Mouse (Mus musculus) large intestine, adult 2 months (tissue): ENCODE results near the gene 1110012L19Rik. TPM values are rescaled to one million over a fixed set of nuclear protein-coding genes. Genes with fewer than 3 reads are reported as not detected.
"Not testable (repeated sequence)": the region's sequence is repeated elsewhere in the genome, so short reads cannot be mapped to it uniquely, and the experiment has no call there.

Experiments
- DNase-seq: peaks from one replicate; pipeline ENCODE4 v3.0.0-alpha.2; 2012; ENCODE audit warnings: low read depth, low spot score
- WGBS: fragments of 180-500 bp; shearing (Covaris S2); methylation state at CpG from one replicate; pipeline ENCODE4 v1.1.7; 2018; 5-methylcytosine and 5-hydroxymethylcytosine counted together
- polyA plus RNA-seq: library from polyadenylated mRNA; depleted of rRNA; stranded (reverse); fragments of >200 nt; gene quantifications from 2 replicates; pipeline ENCODE4 v1.2.3, GENCODE M21; 2012; rRNA removed

1110012L19Rik gene
- 7.6 and 9.1 TPM in 2 replicates for polyA plus RNA-seq

DNA sequence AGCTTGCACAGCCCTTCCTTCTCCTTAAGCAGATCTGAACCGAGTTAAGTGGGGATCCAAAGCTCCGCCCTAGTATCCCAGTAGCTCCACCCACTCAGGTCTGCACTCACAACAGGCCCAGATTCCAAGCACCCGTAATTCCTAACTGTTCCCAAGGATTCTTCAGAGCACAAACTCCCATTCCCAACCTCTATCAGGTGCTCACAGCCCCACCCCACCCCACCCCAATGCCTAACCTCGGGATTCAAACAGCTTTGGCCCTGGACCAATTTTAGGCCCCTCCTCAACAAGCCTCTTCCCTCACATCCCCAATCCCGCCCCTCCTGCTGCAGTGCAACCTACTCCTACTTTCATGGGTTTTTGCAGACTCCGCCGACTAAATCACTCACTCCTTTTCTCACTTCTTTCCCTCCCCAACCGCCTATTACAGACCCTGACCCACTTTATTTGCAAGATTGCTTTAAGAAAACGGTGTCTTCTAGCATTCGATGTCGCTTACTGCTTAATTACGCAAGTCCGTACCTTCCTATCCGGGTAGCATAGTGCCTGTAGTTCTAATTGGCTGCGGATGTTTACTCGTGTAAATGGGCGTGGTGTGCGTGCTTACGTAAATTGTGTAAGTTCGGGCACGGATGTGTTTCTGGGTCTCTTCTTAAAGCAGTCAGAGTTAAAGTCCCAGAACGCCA, at the start of gene 1110012L19Rik:
Gene 1110012L19Rik (plus strand): TSS at position 602 of the 686 bp plus-strand sequence.
- peak; percentile 71 for DNase-seq
- 12% methylated on average over 22 of the region's 22 CpGs for WGBS

DNA sequence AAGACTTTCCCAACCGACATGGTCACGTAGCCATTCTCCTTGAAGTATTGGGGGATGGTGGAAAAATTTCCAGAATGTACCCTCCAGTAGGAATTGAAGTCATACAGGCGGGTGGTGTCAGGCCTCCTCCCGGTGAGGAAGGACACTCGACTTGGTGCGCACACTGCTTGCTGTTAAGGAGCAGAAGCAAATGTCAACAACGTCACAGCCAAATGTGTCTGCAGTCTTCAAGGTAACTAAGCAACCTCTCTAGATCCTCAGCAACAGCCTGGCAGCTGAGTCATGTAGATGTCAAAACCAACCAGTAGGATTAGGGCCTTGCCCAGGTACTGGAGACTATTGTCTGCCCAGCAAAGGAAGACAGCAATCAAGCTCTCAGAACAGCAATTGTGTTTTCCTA, 22.7 kb upstream of the 1110012L19Rik start:
- no peak for DNase-seq
- 80% methylated on average over 7 of the region's 7 CpGs for WGBS

DNA sequence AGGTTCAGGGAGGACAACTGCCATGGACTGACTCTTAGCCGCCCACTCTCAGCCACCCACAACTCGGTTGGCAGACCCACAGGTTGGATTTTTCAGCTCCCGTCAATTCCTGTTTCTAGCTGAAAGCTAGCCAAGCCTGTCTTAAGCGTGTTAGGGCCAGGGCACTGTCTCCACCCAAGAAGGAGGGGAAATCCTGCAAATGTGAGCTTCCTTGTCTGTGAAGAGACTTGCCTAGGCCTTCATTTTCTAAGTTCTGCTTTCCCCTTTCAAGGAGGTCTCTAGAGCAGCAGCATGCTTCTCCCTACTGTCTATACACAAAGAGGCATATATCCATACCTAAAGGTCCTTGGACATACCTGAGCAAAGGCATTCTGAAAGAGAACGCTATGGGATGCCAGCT, 22.2 kb upstream of the 1110012L19Rik start:
- WGBS: 67% methylated on average over 5 of the region's 5 CpGs
- no peak for DNase-seq

- WGBS: 57% methylated on average over 1 of the region's 1 CpGs
- DNase-seq: no peak
Observed at GRCm38 (mm10) chrX:70364202-70364601, 21.5 kb upstream of the 1110012L19Rik start.

DNA sequence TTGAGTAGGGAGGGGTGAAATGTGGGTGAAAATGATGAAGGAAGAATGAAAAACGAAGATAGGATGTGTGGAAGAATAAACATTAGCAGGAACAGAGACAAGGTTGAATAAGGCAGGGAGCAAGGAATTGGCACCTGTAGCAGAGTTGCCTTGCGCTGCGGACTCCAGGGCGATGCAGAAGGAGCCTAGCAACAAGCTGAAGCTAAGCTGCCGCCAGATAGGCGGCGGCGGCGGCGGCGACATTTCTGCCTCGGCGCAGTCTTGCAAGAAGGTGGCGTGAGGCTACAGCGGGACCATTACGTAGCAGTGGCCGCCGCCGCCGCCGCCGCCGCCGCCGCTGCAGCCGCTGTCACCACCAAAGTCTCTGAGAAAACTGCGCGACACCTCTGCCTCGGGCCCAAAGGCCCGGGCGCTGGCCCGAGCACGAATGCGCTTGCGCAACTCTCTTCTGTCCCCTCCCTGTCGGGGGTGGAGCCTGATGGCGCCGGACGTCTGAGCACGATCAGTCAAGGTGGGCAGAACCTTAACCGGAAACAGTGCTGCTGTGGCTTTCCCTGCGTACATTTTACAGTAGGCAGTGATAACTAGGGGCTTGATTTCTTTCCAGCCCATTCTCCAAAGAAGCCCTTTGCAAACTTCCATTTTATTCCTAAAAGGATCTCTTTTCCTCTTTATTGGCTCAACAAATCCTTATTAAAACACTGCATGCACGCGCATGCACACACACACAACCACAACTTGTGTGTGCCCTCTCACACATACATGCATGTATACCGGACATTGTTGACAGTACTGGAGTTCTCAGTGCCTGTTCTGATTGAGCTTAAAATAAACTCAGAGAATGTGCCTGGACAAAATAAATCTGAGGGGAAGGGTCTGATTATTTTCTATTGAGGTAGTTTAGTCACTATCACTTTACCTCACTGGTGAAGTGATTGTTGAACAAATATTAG, 20.7 kb upstream of the 1110012L19Rik start, which contains the start of gene Ids:
Gene Ids (minus strand): TSS at position 424 of the 953 bp plus-strand sequence.
- DNase-seq: peak; percentile 43
- WGBS: 15% methylated on average over 45 of the region's 45 CpGs

DNA sequence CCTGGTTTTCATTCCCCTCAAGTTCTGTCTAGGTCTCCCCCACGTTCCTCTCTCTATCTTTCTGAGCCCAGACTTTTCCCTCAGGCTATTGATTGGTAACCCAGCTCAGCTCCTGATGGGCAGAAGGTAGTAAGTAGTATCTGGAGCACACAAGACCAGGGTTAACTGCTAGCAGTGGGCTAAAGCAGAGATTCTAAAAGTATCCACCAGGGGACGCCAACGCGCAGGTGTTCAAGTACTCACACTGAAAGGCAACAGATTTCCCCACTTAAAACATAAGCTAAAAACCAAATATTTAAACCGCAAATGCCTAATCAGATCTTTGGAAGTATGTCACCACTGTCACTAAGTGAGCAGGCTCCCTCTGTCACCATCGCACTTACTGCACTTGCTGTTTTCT, 15.9 kb upstream of the 1110012L19Rik start:
- 23% methylated on average over 1 of the region's 6 CpGs for WGBS
- not testable (repeated sequence) for DNase-seq

DNA sequence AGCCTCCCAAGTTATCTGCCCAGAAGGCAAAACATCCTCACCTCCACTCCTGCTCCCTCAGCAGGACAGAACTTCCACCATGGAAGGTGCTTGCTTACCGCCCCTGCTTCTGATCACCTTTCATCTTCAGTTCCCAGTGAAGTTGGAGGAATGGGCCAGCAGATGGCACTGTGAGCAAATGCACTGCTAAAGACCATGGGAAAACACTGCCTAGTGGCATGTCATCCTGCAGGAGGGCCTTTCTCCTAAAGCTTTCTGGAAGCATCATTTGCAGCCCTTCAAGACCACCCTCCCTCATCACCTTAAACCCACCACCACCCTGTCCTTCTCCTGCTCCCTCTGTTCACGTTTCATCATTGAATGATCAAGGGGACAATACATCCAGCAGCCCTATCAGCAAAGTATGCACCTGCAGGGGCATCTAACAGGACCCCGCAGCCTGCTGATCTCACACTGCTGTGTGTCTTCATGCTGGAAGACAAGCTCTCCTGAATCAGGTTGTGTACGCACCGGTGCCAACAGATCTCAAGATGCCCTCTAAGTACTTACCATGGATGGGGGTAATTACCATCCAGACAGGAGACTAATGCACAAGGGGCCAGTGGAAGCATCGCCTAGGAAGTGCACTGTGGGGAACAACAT, 11.1 kb upstream of the 1110012L19Rik start:
- WGBS: 68% methylated on average over 6 of the region's 6 CpGs
- DNase-seq: not testable (repeated sequence)

- no peak for DNase-seq
Observed at GRCm38 (mm10) chrX:70384917-70385275, 781 bp upstream of the 1110012L19Rik start.

DNA sequence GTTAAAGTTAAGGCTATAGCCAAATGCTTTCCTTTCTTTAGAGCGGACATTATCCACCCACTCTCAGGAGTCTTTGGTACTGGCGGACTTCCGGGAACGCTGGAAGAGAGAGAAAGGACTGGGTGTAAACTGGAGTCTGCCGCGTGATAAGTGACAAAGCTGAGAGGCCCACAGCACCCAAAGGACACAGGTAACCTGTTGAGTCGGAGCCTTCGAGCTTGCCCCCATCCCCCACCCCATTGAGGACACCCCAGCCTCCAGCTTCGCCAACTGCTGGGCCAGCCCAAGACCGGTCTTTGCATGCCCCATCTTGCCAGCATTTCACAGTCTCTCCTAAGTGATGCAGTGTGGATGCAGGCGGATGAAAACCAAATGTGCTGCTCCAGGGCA, 280 bp downstream of the 1110012L19Rik start:
- 14% methylated on average over 11 of the region's 11 CpGs for WGBS
- DNase-seq: no peak

More at GRCm38 (mm10) chrX:70384917-70385275, 781 bp upstream of the 1110012L19Rik start:
- WGBS: 41% methylated on average over 3 of the region's 3 CpGs

- DNase-seq: not testable (repeated sequence)
Observed at GRCm38 (mm10) chrX:70392636-70393035, 7.0 kb downstream of the 1110012L19Rik start.

DNA sequence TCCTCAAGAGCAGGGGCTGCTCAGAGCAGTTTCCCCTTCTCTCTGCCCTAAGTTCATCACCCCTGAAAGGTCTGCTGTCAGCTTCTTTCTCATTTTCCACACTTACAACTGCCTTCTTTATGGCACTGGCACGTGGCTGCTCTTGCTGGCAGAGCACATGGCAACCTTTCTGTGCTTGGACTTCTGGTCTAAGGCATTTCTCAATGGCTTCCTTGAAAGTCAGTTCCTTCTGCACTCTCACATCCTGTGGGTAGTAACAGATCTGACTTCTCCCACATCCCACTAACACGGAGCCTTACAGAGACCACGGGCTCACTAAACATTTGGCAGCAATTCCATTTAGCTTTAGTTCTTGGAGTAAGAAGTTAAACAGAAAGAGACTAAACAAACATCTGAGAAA, 39.8 kb downstream of the 1110012L19Rik start:
- WGBS: 56% methylated on average over 3 of the region's 3 CpGs
- not testable (repeated sequence) for DNase-seq

Other genes starting within 250 kb of the 1110012L19Rik start
- 7.6 and 10.4 TPM in 2 replicates for gene Ids, start 20.8 kb upstream of the 1110012L19Rik start, polyA plus RNA-seq
- 16.3 and 21.7 TPM in 2 replicates for gene Tmem185a, start 91.3 kb downstream of the 1110012L19Rik start, polyA plus RNA-seq